Mouse (Mus musculus) limb, embryonic 14.5 days (tissue): ENCODE results near the gene Alg14. TPM values are rescaled to one million over a fixed set of nuclear protein-coding genes. Genes with fewer than 3 reads are reported as not detected.

Source experiments
- ATAC-seq: fragments of 200-750 bp; cut with Nextera tagmentation; 2 replicates; pipeline ENCODE4 v1.8.0; 2017; ENCODE audit warnings: low read depth, moderate number of reproducible peaks, moderate TSS enrichment; ENCODE audit not compliant: low FRiP score
- DNase-seq: peaks from one replicate; pipeline ENCODE4 v3.0.0-alpha.2; 2015; ENCODE audit warnings: low spot score
- H3K27ac ChIP-seq: fragments of 300-500 bp; sonication (generic); replicated peaks from 2 replicates; pipeline ENCODE4 v1.5.1; 2014; ENCODE audit warnings: low read depth, mild to moderate bottlenecking, low read length, moderate library complexity, mixed read lengths
- H3K27me3 ChIP-seq: fragments of 300-500 bp; sonication (generic); 2 replicates; pipeline ENCODE4 v1.6.1; 2014; ENCODE audit warnings: low read length, mixed read lengths; ENCODE audit not compliant: control insufficient read depth, insufficient read depth
- H3K36me3 ChIP-seq: fragments of 300-500 bp; sonication (generic); 2 replicates; pipeline ENCODE4 v1.6.1; 2014; ENCODE audit warnings: mild to moderate bottlenecking, low read length, moderate library complexity, mixed read lengths; ENCODE audit not compliant: control insufficient read depth, insufficient read depth
- H3K4me1 ChIP-seq: fragments of 300-500 bp; sonication (generic); 2 replicates; pipeline ENCODE4 v1.6.1; 2014; ENCODE audit warnings: antibody characterized with exemption, low read length, mixed read lengths; ENCODE audit not compliant: control insufficient read depth, insufficient read depth
- H3K4me2 ChIP-seq: fragments of 300-500 bp; sonication (generic); replicated peaks from 2 replicates; pipeline ENCODE4 v1.6.1; 2014; ENCODE audit warnings: low read depth, mild to moderate bottlenecking, low read length, moderate library complexity; ENCODE audit not compliant: severe bottlenecking
- H3K4me3 ChIP-seq: fragments of 300-500 bp; sonication (generic); replicated peaks from 2 replicates; pipeline ENCODE4 v1.5.1; 2014; ENCODE audit warnings: low read length
- H3K9ac ChIP-seq: fragments of 300-500 bp; sonication (generic); 2 replicates; pipeline ENCODE4 v1.6.1; 2014; ENCODE audit warnings: mild to moderate bottlenecking, low read depth, low read length, moderate library complexity; ENCODE audit not compliant: severe bottlenecking
- H3K9me3 ChIP-seq: fragments of 300-500 bp; sonication (generic); 2 replicates; pipeline ENCODE4 v1.6.1; 2016; ENCODE audit warnings: low read length; ENCODE audit not compliant: control insufficient read depth
- POLR2A ChIP-seq: fragments of 200-500 bp; IDR thresholded peaks from 2 replicates; pipeline ENCODE4 v1.8.0; 2012; ENCODE audit warnings: inconsistent platforms, mild to moderate bottlenecking, moderate library complexity, borderline replicate concordance; ENCODE audit not compliant: insufficient read depth, insufficient read length; ENCODE audit errors: extremely low read depth
- whole genome bisulfite sequencing: fragments of 180-500 bp; shearing (Covaris S2); extraction: QIAGEN DNeasy Blood & Tissue Kit; methylation state at CpG from one replicate; pipeline ENCODE4 v1.1.7; 2014; 5-methylcytosine and 5-hydroxymethylcytosine counted together
- polyA plus RNA-seq, 2 experiments: library from polyadenylated mRNA; depleted of rRNA in 1 of 2; stranded (reverse) in 1 of 2; unstranded in 1 of 2; fragments of >200 nt; fragmentation: Nextera tagmentation in 1 of 2; extraction: Ambion mirVana in 1 of 2; gene quantifications; 2 replicates each; pipeline versions ENCODE4 v1.2.1 to v1.2.3; 2012 to 2014

Alg14 gene
- polyA plus RNA-seq, 2 experiments, result 23.7 to 47.4 TPM

GRCm38 (mm10) chr3:121315498-121315897 is 23.9 kb downstream of the Alg14 start:
- no peak overlapping the region for H3K4me2 ChIP-seq
- no peaks in the 10 kb centered on the region for H3K36me3 ChIP-seq
- ATAC-seq (no peak), DNase-seq (no peak)
- H3K9ac ChIP-seq, result no peak overlapping the region
- H3K27me3 ChIP-seq, result no peaks in the 10 kb centered on the region
- H3K9me3 ChIP-seq, result no peaks in the 10 kb centered on the region
- TF ChIP-seq POLR2A, result no peak
- no peaks in the 10 kb centered on the region for H3K4me1 ChIP-seq
- no peak overlapping the region for H3K27ac ChIP-seq
- 83% methylated on average over 7 of the region's 7 CpGs for WGBS
- H3K4me3 ChIP-seq, result no peak overlapping the region

GRCm38 (mm10) chr3:121319906-121320305 is 28.3 kb downstream of the Alg14 start:
- 92% methylated on average over 6 of the region's 6 CpGs for WGBS
- Histone ChIP-seq H3K4me1 (no peaks in the 10 kb centered on the region), H3K4me2 (no peak overlapping the region), H3K4me3 (no peak overlapping the region), H3K9me3 (peaks cover 3% of the 10 kb centered on the region; the same call in 1 of the 2 replicates), H3K9ac (no peak overlapping the region), H3K27me3 (no peaks in the 10 kb centered on the region), H3K36me3 (peaks cover 7% of the 10 kb centered on the region), H3K27ac (no peak overlapping the region)
- DNase-seq (no peak), ATAC-seq (no peak)
- TF ChIP-seq POLR2A, result no peak

- TF ChIP-seq POLR2A, result no peak
- H3K4me2 ChIP-seq, result no peak overlapping the region
- DNase-seq (no peak), ATAC-seq (no peak)
- 0 out of 2 replicates have a peak overlapping the region, but pooled peaks have one; percentile 19 for H3K27ac ChIP-seq
- no peaks in the 10 kb centered on the region for H3K4me1 ChIP-seq
- no peak overlapping the region for H3K9ac ChIP-seq
- WGBS, result 82% methylated on average over 1 of the region's 1 CpGs
- peaks cover 7% of the 10 kb centered on the region for H3K36me3 ChIP-seq
- H3K27me3 ChIP-seq, result no peaks in the 10 kb centered on the region
- H3K4me3 ChIP-seq, result no peak overlapping the region
- H3K9me3 ChIP-seq, result peaks cover 3% of the 10 kb centered on the region; the same call in 1 of the 2 replicates
Observed at GRCm38 (mm10) chr3:121320896-121321295, 29.3 kb downstream of the Alg14 start.

DNA sequence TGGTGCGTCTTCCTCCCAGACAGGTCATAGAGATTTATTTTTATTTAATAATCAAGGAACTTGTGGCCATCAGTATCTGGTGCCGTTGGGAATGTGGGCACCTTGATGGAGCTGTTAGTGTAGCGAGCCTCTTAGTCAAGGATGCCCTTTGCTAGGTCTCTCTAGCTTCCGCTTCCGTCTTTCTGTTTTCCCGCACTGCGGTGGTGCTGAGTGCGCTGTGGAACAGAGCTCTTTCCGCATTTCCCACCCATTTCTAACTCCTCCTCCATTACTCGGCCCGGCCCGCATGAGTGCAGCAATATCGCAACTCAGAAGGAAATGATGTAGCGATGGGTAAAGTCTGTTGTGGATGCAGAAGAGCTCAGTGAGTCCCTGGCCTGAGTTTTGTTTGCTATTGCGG is 31.8 kb downstream of the Alg14 start:
- no peak for DNase-seq
- no peak for ATAC-seq
- no peaks in the 10 kb centered on the region for H3K27me3 ChIP-seq
- peaks cover 3% of the 10 kb centered on the region; the same call in 1 of the 2 replicates for H3K9me3 ChIP-seq
- peaks cover 7% of the 10 kb centered on the region for H3K36me3 ChIP-seq
- 95% methylated on average over 15 of the region's 15 CpGs for WGBS
- no peak overlapping the region for H3K27ac ChIP-seq
- H3K4me1 ChIP-seq, result no peaks in the 10 kb centered on the region
- no peak overlapping the region for H3K9ac ChIP-seq
- no peak overlapping the region for H3K4me2 ChIP-seq
- no peak for TF ChIP-seq POLR2A
- H3K4me3 ChIP-seq, result no peak overlapping the region

GRCm38 (mm10) chr3:121327406-121327805 is 35.8 kb downstream of the Alg14 start:
- H3K9ac ChIP-seq, result no peak overlapping the region
- 79% methylated on average over 5 of the region's 5 CpGs for WGBS
- TF ChIP-seq POLR2A, result no peak
- DNase-seq (no peak), ATAC-seq (no peak)
- H3K36me3 ChIP-seq, result peaks cover 7% of the 10 kb centered on the region
- 0 out of 2 replicates have a peak, but pooled peaks cover 3% of the 10 kb centered on the region for H3K4me1 ChIP-seq
- no peak overlapping the region for H3K4me2 ChIP-seq
- no peak overlapping the region for H3K4me3 ChIP-seq
- no peak overlapping the region for H3K27ac ChIP-seq
- no peaks in the 10 kb centered on the region for H3K27me3 ChIP-seq
- peaks cover 3% of the 10 kb centered on the region; the same call in 1 of the 2 replicates for H3K9me3 ChIP-seq
